14 mouse cellular contexts compared by ENCODE assay signal in the genomic region with DNA sequence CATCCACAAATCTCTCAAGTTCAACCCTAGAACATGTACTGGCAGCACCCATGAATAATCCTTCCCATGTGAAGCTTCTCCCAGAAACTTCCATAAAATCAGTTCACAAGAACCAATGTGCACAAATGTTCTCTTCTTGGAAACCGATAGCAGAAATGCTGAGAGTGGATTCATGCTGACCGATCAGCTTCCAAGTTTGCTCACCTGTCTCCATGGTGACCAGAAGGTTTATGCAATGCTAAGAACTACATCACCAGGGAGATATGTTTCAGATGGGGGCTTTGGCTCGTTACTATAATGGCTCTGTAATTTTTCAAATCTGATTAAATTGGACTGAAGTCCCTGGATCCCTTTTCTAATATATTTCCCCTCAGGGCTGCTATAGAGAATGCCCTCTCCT.
A peak's percentile ranks its signal among the peaks of the same experiment; 100 is the strongest.
DNase-seq lines count a peak whose midpoint lies in the region.
"Had no signal": no experiment of that assay in that cellular context is flagged by ENCODE, and none has a peak within 500 bp of the region (broad histone marks: within the 10 kb centered on the region; RNA-seq: fewer than 3 reads in every experiment).

No protein-coding gene starts in this region.

- intact Hi-C loops in left cerebral cortex, postnatal 25 days (cut with DNase I), result no loop called here
- intact Hi-C loops in left cerebral cortex, postnatal 36 days (cut with DNase I), result no loop called here

- DNase-seq in gastrocnemius, adult 18-20 months (ENCODE audit: low spot score), result peak; percentile 32
- DNase-seq in gastrocnemius, postnatal 4 days (ENCODE audit: low spot score in 2 of 2), result no peak
- peak; percentile 6 to 17 for DNase-seq in left cerebral cortex, postnatal 25 days (ENCODE audit: low spot score in 2 of 2)
- no peak for DNase-seq in left cerebral cortex, postnatal 36 days (ENCODE audit: low spot score in 2 of 2)
- peak; percentile 12 to 19 for DNase-seq in right cerebral cortex, adult 2 months (ENCODE audit: low spot score in 2 of 2)
- no peak for DNase-seq in right cerebral cortex, postnatal 4 days
- peak; percentile 69 for DNase-seq in skeletal muscle tissue, adult 2 months (ENCODE audit: low read depth, low spot score)
- no peak for DNase-seq in cerebellum, adult 11-12 months
- DNase-seq: cerebellum, adult 9-10 months; heart, postnatal 36 days; kidney, postnatal 36 days; liver; lung, adult 18-20 months; thymus, postnatal 25 days had no signal

Comparison
In these comparisons a context has a peak if more than half of its experiments do, and no peak if none do; other contexts are left out.
1. DNase-seq: peak in gastrocnemius, adult 18-20 months (single experiment), left cerebral cortex, postnatal 25 days (2 of 2), right cerebral cortex, adult 2 months (2 of 2) and skeletal muscle tissue, adult 2 months (single experiment); none in gastrocnemius, postnatal 4 days (0 of 2), left cerebral cortex, postnatal 36 days (0 of 2), right cerebral cortex, postnatal 4 days (single experiment) and cerebellum, adult 11-12 months (single experiment).